Mouse (Mus musculus) erythroblast, embryonic 14.5 days (primary cell): ENCODE results near the gene Zc3h8. TPM values are rescaled to one million over a fixed set of nuclear protein-coding genes. Genes with fewer than 3 reads are reported as not detected.

ENCODE experiments used
- H3K27me3 ChIP-seq: 2 replicates; pipeline ENCODE4 v1.6.1; 2012; ENCODE audit warnings: inconsistent platforms; ENCODE audit not compliant: control insufficient read depth
- H3K36me3 ChIP-seq: 2 replicates; pipeline ENCODE4 v1.6.1; 2012; ENCODE audit warnings: mild to moderate bottlenecking, inconsistent platforms; ENCODE audit not compliant: control insufficient read depth
- H3K4me1 ChIP-seq: 2 replicates; pipeline ENCODE4 v1.6.1; 2012; ENCODE audit warnings: inconsistent platforms; ENCODE audit not compliant: control insufficient read depth
- H3K4me3 ChIP-seq: replicated peaks from 2 replicates; pipeline ENCODE3; 2012; ENCODE audit warnings: moderate library complexity, mild to moderate bottlenecking, inconsistent platforms
- H3K9me3 ChIP-seq: 2 replicates; pipeline ENCODE4 v1.6.1; 2012; ENCODE audit warnings: low read length, inconsistent platforms, mixed read lengths; ENCODE audit not compliant: control insufficient read depth
- GATA1 ChIP-seq: IDR thresholded peaks from 2 replicates; pipeline ENCODE4 v1.6.1; 2012; ENCODE audit warnings: low read length, inconsistent platforms, mixed read lengths
- TAL1 ChIP-seq: IDR thresholded peaks from 3 replicates; pipeline ENCODE4 v1.6.1; 2012; ENCODE audit warnings: low read length, inconsistent platforms, mixed read lengths
- polyA plus RNA-seq: library from polyadenylated mRNA; stranded (reverse); fragments of >175 nt; gene quantifications from 2 replicates; pipeline ENCODE4 v1.2.3, GENCODE M21; 2012

Zc3h8 gene
- polyA plus RNA-seq, result not detected in 2 replicates

GRCm38 (mm10) chr2:128943538-128944528 lies at the start of gene Zc3h8:
Gene Zc3h8 (minus strand): TSS chr2:128944077.
- Histone ChIP-seq H3K4me3 (peak within 1 kb of the TSS; percentile 89), H3K27me3 (no peaks in the 10 kb centered on the region; the same call in 1 of the 2 replicates), H3K36me3 (peaks cover 8% of the 10 kb centered on the region), H3K9me3 (no peaks in the 10 kb centered on the region), H3K4me1 (peaks cover 12% of the 10 kb centered on the region)
- TF ChIP-seq GATA1 (no peak), TAL1 (no peak)

GRCm38 (mm10) chr2:128984746-128985145 lies 40.9 kb upstream of the Zc3h8 start:
- Histone ChIP-seq H3K36me3 (no peaks in the 10 kb centered on the region), H3K4me3 (no peak overlapping the region), H3K9me3 (no peaks in the 10 kb centered on the region), H3K4me1 (no peaks in the 10 kb centered on the region), H3K27me3 (no peaks in the 10 kb centered on the region)
- TF ChIP-seq TAL1, result no peak
- no peak for TF ChIP-seq GATA1

- Histone ChIP-seq H3K36me3 (no peaks in the 10 kb centered on the region), H3K4me1 (no peaks in the 10 kb centered on the region; the same call in 1 of the 2 replicates), H3K27me3 (no peaks in the 10 kb centered on the region), H3K4me3 (no peak overlapping the region), H3K9me3 (no peaks in the 10 kb centered on the region)
- TF ChIP-seq GATA1, result no peak
- no peak for TF ChIP-seq TAL1
Observed at GRCm38 (mm10) chr2:128975572-128975971, 31.7 kb upstream of the Zc3h8 start.

GRCm38 (mm10) chr2:128972301-128972700 lies 28.4 kb upstream of the Zc3h8 start:
- TF ChIP-seq GATA1 (no peak), TAL1 (no peak)

DNA sequence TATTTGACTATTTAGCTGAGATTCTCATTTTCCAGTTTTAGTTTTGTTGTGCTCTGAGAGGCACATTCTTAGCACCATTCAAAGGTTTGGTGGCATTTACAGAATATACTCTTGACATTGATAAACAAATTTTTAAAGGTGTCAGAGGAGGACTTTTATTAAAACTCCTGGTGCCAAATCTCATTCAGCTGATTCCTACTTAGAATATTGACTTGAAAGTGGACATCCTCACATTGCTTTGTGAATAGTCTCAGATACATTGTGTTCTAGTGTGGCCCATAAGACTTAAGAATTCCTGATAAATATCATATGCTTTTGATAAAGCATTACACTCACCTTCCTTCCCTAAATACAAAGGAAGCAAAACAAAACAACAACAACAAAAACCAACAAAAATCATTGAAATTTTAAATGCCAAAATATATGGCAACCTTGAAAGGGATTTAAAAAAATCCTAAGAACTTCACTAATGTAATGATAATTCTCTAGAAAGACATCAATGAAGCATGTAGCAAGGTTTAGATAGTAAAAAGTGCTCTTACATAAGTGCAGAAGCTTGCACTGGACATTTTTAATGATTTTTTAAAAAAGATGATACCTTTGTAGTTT lies 24.7 kb upstream of the Zc3h8 start:
- Histone ChIP-seq H3K9me3 (no peaks in the 10 kb centered on the region), H3K36me3 (peaks cover 2% of the 10 kb centered on the region; the same call in 1 of the 2 replicates), H3K4me1 (peaks cover 29% of the 10 kb centered on the region), H3K27me3 (no peaks in the 10 kb centered on the region), H3K4me3 (peak overlapping the region; percentile 97)
- TF ChIP-seq GATA1 (no peak), TAL1 (no peak)

More at GRCm38 (mm10) chr2:128972301-128972700, 28.4 kb upstream of the Zc3h8 start:
- H3K27me3 ChIP-seq, result no peaks in the 10 kb centered on the region
- H3K36me3 ChIP-seq, result peaks cover 2% of the 10 kb centered on the region; the same call in 1 of the 2 replicates
- H3K4me3 ChIP-seq, result no peak overlapping the region
- no peaks in the 10 kb centered on the region for H3K9me3 ChIP-seq
- peaks cover 15% of the 10 kb centered on the region for H3K4me1 ChIP-seq

GRCm38 (mm10) chr2:128967661-128968441 lies 24.0 kb upstream of the Zc3h8 start, which contains the start of gene Gm10762:
Gene Gm10762 (minus strand): TSS chr2:128967725.
- TF ChIP-seq GATA1 (no peak), TAL1 (no peak)
- Histone ChIP-seq H3K9me3 (no peaks in the 10 kb centered on the region), H3K4me3 (peak within 1 kb of the TSS; percentile 97), H3K36me3 (peaks cover 2% of the 10 kb centered on the region; the same call in 1 of the 2 replicates), H3K27me3 (no peaks in the 10 kb centered on the region), H3K4me1 (peaks cover 29% of the 10 kb centered on the region)

DNA sequence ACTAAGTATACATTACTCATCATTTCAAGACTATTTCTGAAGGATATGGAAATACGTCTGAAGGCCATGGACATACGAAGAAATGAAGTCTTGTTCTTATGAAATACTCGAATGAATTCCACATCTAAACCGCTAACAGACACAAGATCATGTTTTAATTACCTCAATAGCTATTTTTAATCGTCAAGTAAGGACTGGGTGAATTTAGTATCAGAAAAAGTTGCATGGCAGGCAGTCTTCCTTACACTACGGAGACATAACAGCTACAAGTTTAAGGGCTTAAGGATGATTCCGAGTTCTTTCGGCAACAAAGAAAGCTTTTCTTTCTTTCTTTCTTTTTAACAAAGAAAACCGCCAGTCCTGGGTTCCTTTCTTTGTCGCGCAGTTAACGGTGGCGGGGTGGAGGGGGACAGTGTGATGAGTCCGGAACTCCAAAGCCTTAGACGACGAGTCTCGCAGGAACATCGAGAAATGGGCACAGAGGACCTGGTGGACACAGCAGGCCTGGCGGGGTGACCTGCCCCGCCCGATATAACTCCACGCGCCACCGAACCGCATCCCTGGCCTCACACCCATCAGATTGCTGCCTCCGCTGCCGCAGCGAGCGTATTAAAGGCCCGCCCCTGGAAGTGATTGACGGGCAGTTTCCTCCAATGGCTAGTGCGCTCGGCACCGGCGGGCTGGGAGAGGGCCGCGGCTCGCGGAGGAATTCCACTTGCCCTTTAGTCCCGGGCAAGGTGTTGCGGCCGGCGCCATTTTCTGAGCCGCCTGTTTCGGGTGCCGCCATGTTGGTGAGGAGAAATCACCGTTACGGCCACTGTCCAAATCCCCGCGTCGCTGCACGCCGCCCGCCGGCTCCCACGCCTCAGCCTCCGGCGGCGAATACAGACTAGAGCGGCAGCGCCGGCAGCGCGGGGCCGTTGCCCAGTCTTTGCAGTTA lies 23.0 kb upstream of the Zc3h8 start, which contains the start of gene Zc3h6:
Gene Zc3h6 (plus strand): TSS at position 762 of the 940 bp plus-strand sequence.
- H3K9me3 ChIP-seq, result no peaks in the 10 kb centered on the region
- peaks cover 2% of the 10 kb centered on the region; the same call in 1 of the 2 replicates for H3K36me3 ChIP-seq
- TF ChIP-seq GATA1 (peak; percentile 34; the same call in 1 of the 2 replicates), TAL1 (no peak)
- peaks cover 29% of the 10 kb centered on the region for H3K4me1 ChIP-seq
- peak within 1 kb of the TSS; percentile 97 for H3K4me3 ChIP-seq
- H3K27me3 ChIP-seq, result no peaks in the 10 kb centered on the region

DNA sequence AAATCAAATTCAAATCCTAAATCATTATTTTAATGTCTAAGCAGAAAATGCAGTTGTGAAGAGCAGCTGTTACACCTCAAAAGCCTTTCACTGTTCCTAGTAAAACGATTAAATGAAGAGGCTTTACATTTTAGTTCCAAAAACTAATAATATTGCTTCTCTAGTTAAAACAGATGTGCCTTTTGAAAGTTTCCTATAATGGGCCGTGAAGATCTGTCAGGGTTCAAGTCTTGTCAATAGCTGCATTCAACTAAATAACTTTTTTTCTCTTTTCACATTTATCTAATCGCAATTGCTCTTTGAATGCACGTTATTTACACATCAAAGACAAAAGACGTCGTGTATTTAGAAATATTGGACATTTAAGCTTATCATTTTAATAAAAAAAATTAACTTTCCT lies 22.4 kb upstream of the Zc3h8 start:
- TF ChIP-seq TAL1 (no peak), GATA1 (no peak)
- peak overlapping the region; percentile 97 for H3K4me3 ChIP-seq
- peaks cover 2% of the 10 kb centered on the region; the same call in 1 of the 2 replicates for H3K36me3 ChIP-seq
- H3K27me3 ChIP-seq, result no peaks in the 10 kb centered on the region
- peaks cover 29% of the 10 kb centered on the region for H3K4me1 ChIP-seq
- H3K9me3 ChIP-seq, result no peaks in the 10 kb centered on the region
